Mouse (Mus musculus): Measurements from ENCODE around the gene Npy. TPM values are rescaled to one million over a fixed set of nuclear protein-coding genes. Genes with fewer than 3 reads are reported as not detected.
A peak's percentile ranks its signal among the peaks of the same experiment; 100 is the strongest.

The Npy gene
- polyA plus RNA-seq, 1 experiment from 2014 or later: 6.1 TPM

DNA sequence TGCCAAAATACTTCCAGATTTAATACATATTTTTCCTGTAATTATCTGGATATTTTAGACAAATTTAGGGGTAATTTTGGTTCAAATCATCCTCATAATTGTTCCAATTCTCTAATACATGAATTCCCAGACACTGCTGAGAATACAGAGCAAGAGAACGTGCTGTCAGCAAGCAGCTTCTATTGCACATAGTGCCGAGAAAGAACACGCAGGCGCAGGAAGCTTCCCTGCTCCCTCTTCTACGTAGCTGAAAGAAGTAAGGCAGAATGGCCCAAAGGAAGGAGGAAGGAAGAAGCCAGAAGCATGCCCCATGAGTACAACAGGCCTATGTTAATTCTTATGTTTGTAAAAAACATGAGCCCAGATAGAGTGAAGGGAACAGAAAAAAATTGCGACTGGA is 4.9 kb upstream of the Npy start:
- no peaks in the 10 kb centered on the region for H3K36me3 ChIP-seq
- no peak for ATAC-seq (ENCODE audit: insufficient number of reproducible peaks, insufficient read depth, low FRiP score, low TSS enrichment)
- H3K27ac ChIP-seq: no peak overlapping the region
- H3K4me1 ChIP-seq: peaks cover 8% of the 10 kb centered on the region; the same call in 1 of the 2 replicates
- 55% methylated on average over 6 of the region's 6 CpGs for WGBS
- H3K4me3 ChIP-seq: no peak overlapping the region
- H3K27me3 ChIP-seq: peaks cover 35% of the 10 kb centered on the region
- no peak overlapping the region for H3K4me2 ChIP-seq (replicated peaks)
- H3K9me3 ChIP-seq: no peaks in the 10 kb centered on the region
- no peak overlapping the region for H3K9ac ChIP-seq

GRCm38 (mm10) chr6:49822871-49823230 is 341 bp downstream of the Npy start:
- peak overlapping the region; percentile 40 for H3K4me3 ChIP-seq
- H3K36me3 ChIP-seq: no peaks in the 10 kb centered on the region
- no peak overlapping the region for H3K27ac ChIP-seq
- peaks cover 11% of the 10 kb centered on the region; the same call in 1 of the 2 replicates for H3K4me1 ChIP-seq
- no peak for ATAC-seq (ENCODE audit: insufficient number of reproducible peaks, insufficient read depth, low FRiP score, low TSS enrichment)
- H3K9ac ChIP-seq: peak overlapping the region; percentile 53; the same call in 1 of the 2 replicates
- under 1% methylated on average over 10 of the region's 10 CpGs for WGBS
- no peaks in the 10 kb centered on the region for H3K9me3 ChIP-seq
- peaks cover 60% of the 10 kb centered on the region for H3K27me3 ChIP-seq
- peak overlapping the region; percentile 68 for H3K4me2 ChIP-seq (replicated peaks)

DNA sequence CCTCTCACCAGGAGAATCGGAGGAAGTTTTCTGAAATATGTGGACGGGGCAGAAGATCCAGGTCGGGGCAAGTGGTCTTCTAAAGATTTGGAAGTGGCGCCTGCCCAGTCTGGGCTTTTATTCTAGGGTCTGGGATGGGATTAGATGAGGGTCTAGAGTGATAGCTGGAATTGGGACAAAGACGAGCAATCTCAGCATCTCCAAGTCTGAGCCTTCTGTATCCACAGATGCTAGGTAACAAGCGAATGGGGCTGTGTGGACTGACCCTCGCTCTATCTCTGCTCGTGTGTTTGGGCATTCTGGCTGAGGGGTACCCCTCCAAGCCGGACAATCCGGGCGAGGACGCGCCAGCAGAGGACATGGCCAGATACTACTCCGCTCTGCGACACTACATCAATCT is 861 bp downstream of the Npy start:
- no peak overlapping the region for H3K27ac ChIP-seq
- WGBS: 5% methylated on average over 15 of the region's 15 CpGs
- H3K9me3 ChIP-seq: no peaks in the 10 kb centered on the region
- no peak overlapping the region for H3K4me2 ChIP-seq (replicated peaks)
- no peak for ATAC-seq (ENCODE audit: insufficient number of reproducible peaks, insufficient read depth, low FRiP score, low TSS enrichment)
- H3K9ac ChIP-seq: no peak overlapping the region
- peaks cover 11% of the 10 kb centered on the region; the same call in 1 of the 2 replicates for H3K4me1 ChIP-seq
- no peaks in the 10 kb centered on the region for H3K36me3 ChIP-seq
- H3K4me3 ChIP-seq: no peak overlapping the region
- peaks cover 60% of the 10 kb centered on the region for H3K27me3 ChIP-seq

GRCm38 (mm10) chr6:49823821-49824220 is 1.3 kb downstream of the Npy start:
- Histone ChIP-seq H3K9me3 (no peaks in the 10 kb centered on the region), H3K27ac (no peak overlapping the region), H3K4me3 (no peak overlapping the region), H3K4me2 (replicated peaks) (no peak overlapping the region), H3K36me3 (no peaks in the 10 kb centered on the region), H3K9ac (no peak overlapping the region), H3K4me1 (peaks cover 11% of the 10 kb centered on the region; the same call in 1 of the 2 replicates), H3K27me3 (peaks cover 60% of the 10 kb centered on the region)
- WGBS: 17% methylated on average over 2 of the region's 2 CpGs
- ATAC-seq (ENCODE audit: insufficient number of reproducible peaks, insufficient read depth, low FRiP score, low TSS enrichment): no peak

DNA sequence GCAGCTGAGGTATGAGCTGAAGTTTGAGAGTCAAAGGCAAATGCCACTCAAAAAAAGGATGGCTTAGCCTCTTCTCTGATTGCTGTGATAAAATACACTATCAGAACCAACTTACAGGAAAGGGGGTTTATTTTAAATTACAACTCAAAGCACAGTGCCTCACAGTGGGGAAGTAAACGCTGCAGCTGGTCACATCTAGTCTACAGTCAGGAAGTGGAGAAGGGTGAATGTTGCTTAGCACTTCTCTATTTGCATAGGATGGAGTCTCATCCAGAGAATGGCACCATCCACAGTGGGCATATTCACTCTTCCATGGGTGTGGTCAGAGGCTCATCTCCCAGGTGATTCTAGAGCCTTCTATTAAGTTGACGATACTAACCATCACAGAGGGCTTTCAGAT is 9.1 kb downstream of the Npy start:
- H3K27me3 ChIP-seq: 0 out of 2 replicates have a peak, but pooled peaks cover 4% of the 10 kb centered on the region
- no peaks in the 10 kb centered on the region for H3K36me3 ChIP-seq
- H3K9ac ChIP-seq: no peak overlapping the region
- H3K27ac ChIP-seq: no peak overlapping the region
- H3K4me1 ChIP-seq: no peaks in the 10 kb centered on the region
- 77% methylated on average over 2 of the region's 2 CpGs for whole genome bisulfite sequencing
- no peak overlapping the region for H3K4me3 ChIP-seq
- no peak for ATAC-seq (ENCODE audit: insufficient number of reproducible peaks, insufficient read depth, low FRiP score, low TSS enrichment)
- H3K4me2 ChIP-seq (replicated peaks): no peak overlapping the region
- no peaks in the 10 kb centered on the region for H3K9me3 ChIP-seq

- Histone ChIP-seq H3K36me3 (no peaks in the 10 kb centered on the region), H3K9ac (no peak overlapping the region), H3K4me2 (replicated peaks) (no peak overlapping the region), H3K9me3 (no peaks in the 10 kb centered on the region), H3K4me3 (no peak overlapping the region), H3K4me1 (no peaks in the 10 kb centered on the region), H3K27me3 (no peaks in the 10 kb centered on the region), H3K27ac (no peak overlapping the region)
- 63% methylated on average over 2 of the region's 2 CpGs for WGBS
- no peak for ATAC-seq (ENCODE audit: insufficient number of reproducible peaks, insufficient read depth, low FRiP score, low TSS enrichment)
Observed at GRCm38 (mm10) chr6:49856830-49857229, 34.3 kb downstream of the Npy start.

GRCm38 (mm10) chr6:49867571-49867970 is 45.1 kb downstream of the Npy start:
- 54% methylated on average over 6 of the region's 6 CpGs for WGBS
- no peak for ATAC-seq (ENCODE audit: insufficient number of reproducible peaks, insufficient read depth, low FRiP score, low TSS enrichment)
- H3K9ac ChIP-seq: no peak overlapping the region
- no peaks in the 10 kb centered on the region for H3K36me3 ChIP-seq
- no peak overlapping the region for H3K4me3 ChIP-seq
- no peak overlapping the region for H3K27ac ChIP-seq
- H3K4me1 ChIP-seq: no peaks in the 10 kb centered on the region
- no peak overlapping the region for H3K4me2 ChIP-seq (replicated peaks)
- no peaks in the 10 kb centered on the region for H3K9me3 ChIP-seq
- no peaks in the 10 kb centered on the region for H3K27me3 ChIP-seq

- no peak for ATAC-seq (ENCODE audit: insufficient number of reproducible peaks, insufficient read depth, low FRiP score, low TSS enrichment)
- Histone ChIP-seq H3K4me2 (replicated peaks) (no peak overlapping the region), H3K4me1 (no peaks in the 10 kb centered on the region), H3K27ac (no peak overlapping the region), H3K9ac (no peak overlapping the region), H3K27me3 (no peaks in the 10 kb centered on the region), H3K36me3 (no peaks in the 10 kb centered on the region), H3K4me3 (no peak overlapping the region), H3K9me3 (no peaks in the 10 kb centered on the region)
- WGBS: 92% methylated on average over 6 of the region's 6 CpGs
Observed at GRCm38 (mm10) chr6:49871071-49871470, 48.6 kb downstream of the Npy start.

GRCm38 (mm10) chr6:49873556-49873955 is 51.0 kb downstream of the Npy start:
- no peak overlapping the region for H3K27ac ChIP-seq
- no peak overlapping the region for H3K9ac ChIP-seq
- no peaks in the 10 kb centered on the region for H3K27me3 ChIP-seq
- no peak for ATAC-seq (ENCODE audit: insufficient number of reproducible peaks, insufficient read depth, low FRiP score, low TSS enrichment)
- no peaks in the 10 kb centered on the region for H3K36me3 ChIP-seq
- no peaks in the 10 kb centered on the region for H3K9me3 ChIP-seq
- H3K4me3 ChIP-seq: no peak overlapping the region
- H3K4me2 ChIP-seq (replicated peaks): no peak overlapping the region
- WGBS: 65% methylated on average over 1 of the region's 1 CpGs
- H3K4me1 ChIP-seq: no peaks in the 10 kb centered on the region

- no peaks in the 10 kb centered on the region for H3K4me1 ChIP-seq
- WGBS: 77% methylated on average over 2 of the region's 2 CpGs
- H3K4me3 ChIP-seq: no peak overlapping the region
- H3K9ac ChIP-seq: no peak overlapping the region
- H3K4me2 ChIP-seq (replicated peaks): no peak overlapping the region
- H3K27me3 ChIP-seq: no peaks in the 10 kb centered on the region
- no peaks in the 10 kb centered on the region for H3K9me3 ChIP-seq
- H3K36me3 ChIP-seq: no peaks in the 10 kb centered on the region
- no peak overlapping the region for H3K27ac ChIP-seq
- no peak for ATAC-seq (ENCODE audit: insufficient number of reproducible peaks, insufficient read depth, low FRiP score, low TSS enrichment)
Observed at GRCm38 (mm10) chr6:49875160-49875559, 52.6 kb downstream of the Npy start.

DNA sequence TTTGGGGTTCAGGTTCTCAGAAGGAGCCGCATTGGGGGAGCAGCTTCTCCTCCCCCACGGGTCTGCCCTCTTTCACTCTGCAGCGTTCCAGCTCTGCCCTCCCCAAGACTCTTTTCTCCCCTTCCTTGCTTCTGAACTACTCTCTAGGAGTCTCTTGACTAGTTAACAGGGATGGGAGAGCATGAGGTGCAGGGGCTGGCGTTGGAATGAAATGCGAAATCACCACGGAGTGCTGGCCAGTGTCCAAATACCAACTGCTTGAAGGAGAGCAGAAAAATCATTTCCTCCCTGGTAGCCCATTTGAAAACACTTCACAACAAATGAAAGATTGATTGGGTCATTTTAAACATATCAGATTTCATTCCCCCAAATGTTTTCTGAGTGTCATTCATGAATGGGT is 53.3 kb downstream of the Npy start:
- no peak overlapping the region for H3K27ac ChIP-seq
- WGBS: 71% methylated on average over 6 of the region's 6 CpGs

More for the DNA sequence above, 53.3 kb downstream of the Npy start:
- Histone ChIP-seq H3K4me2 (replicated peaks) (no peak overlapping the region), H3K9me3 (no peaks in the 10 kb centered on the region), H3K4me1 (no peaks in the 10 kb centered on the region), H3K9ac (no peak overlapping the region), H3K27me3 (no peaks in the 10 kb centered on the region), H3K4me3 (no peak overlapping the region), H3K36me3 (no peaks in the 10 kb centered on the region)
- no peak for ATAC-seq (ENCODE audit: insufficient number of reproducible peaks, insufficient read depth, low FRiP score, low TSS enrichment)
